Mouse (Mus musculus): ENCODE data around the gene Ccdc110. TPM values are rescaled to one million over a fixed set of nuclear protein-coding genes. Genes with fewer than 3 reads are reported as not detected.

Ccdc110 gene
- not detected in 2 replicates for polyA plus RNA-seq (2012; rRNA removed)

DNA sequence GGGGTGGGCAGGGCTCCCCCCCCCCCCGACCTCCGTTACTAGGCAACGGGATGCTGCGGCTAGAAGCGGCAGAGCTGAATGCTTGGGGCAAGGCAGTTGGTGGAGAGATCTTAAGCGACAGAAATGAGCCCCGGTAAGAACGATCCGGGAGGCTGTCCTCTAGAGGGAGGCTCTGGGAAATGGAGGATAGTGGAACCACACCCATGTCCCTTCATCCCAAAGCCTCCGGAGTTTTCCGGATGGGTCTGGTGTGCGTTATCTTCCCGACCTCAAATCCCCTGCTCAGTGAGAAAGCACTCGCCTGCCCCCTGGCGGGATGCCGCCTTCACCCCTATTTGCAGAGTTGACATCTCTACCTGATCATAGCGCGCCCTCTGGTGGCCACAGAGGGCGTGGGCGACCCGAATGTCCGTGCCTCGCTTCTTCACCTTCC, at the start of gene Ccdc110:
Ccdc110 (plus strand) TSS at position 38 of the 433 bp plus-strand sequence.

DNA sequence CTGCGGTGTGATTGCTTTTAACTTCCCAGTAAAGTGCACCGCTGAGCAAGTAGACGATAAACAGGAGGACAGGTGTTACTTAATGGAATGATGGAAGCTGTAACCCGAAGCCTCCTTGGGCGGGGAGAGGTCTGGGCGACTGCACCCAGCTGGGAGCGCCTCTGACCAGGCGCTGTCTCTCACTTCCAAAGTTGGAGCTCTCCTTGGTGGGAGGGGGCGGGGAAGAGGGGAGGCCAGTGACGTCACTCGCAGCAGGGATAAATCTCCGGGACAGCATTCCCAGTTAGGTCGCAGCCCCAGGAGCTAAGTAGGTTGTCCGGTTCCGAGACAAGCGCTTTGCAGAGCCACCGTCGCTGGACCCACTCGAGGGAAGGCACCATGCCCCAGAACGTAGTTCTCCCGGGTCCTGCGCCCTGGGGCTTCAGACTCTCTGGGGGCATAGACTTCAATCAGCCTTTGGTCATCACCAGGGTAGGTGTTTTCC, 49.2 kb upstream of the Ccdc110 start, which contains the start of gene Pdlim3:
Pdlim3 (plus strand) TSS at position 260 of the 484 bp plus-strand sequence.

DNA sequence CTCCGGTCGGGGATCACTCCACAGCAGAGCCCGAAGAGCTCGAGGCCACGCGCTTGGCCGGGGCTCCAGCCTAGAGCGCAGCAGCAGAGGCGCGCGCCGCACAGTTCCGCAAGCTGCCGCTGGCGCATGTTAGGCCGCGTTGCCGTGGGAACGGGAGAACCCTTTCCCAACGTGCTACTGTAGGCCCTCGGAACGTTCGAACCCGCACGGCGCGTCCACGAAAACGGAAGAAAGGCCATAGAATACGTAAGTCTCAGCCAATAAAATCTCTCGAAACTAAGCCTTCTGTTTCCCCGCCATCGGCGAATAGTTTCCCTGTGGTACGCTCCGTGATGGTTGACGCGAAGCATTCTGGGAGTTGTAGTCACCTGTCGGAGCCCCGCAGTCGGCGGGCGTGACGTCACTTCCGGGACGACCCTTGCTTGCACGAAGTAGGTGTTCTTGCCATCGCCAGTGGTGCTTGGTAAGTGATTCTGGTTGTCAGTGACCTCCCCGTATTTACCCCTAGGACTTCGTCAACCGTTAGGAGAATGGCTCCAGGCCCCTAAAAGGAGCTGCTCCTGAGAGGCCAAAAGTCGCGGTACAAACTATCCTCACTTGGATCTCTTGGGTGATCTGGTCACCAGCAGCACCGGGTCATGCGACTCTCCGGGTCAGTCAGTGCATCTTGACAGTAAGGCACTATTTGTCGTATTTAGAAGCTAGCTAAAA, 40.9 kb downstream of the Ccdc110 start, which contains the start of the genes 1700029J07Rik and Ufsp2:
1700029J07Rik (minus strand) TSS at position 127 of the 711 bp plus-strand sequence.
Ufsp2 (plus strand) TSS at position 403 of the 711 bp plus-strand sequence.

Other genes starting within 250 kb of the Ccdc110 start
- 1.7 and 2.0 TPM in 2 replicates for gene Pdlim3, start 49.2 kb upstream of the Ccdc110 start, polyA plus RNA-seq (2012; rRNA removed)
- 0.62 and 0.94 TPM in 2 replicates for gene 1700029J07Rik, start 40.6 kb downstream of the Ccdc110 start, polyA plus RNA-seq (2012; rRNA removed)
- 29.9 and 30.9 TPM in 2 replicates for gene Ufsp2, start 40.9 kb downstream of the Ccdc110 start, polyA plus RNA-seq (2012; rRNA removed)
- 0.22 and 0.31 TPM in 2 replicates for gene Lrp2bp, start 64.7 kb downstream of the Ccdc110 start, polyA plus RNA-seq (2012; rRNA removed)
- gene Ankrd37, start 71.1 kb downstream of the Ccdc110 start, polyA plus RNA-seq (2012; rRNA removed): 8.3 and 9.5 TPM in 2 replicates
- 3.6 and 4.0 TPM in 2 replicates for gene Cfap97, start 217.2 kb downstream of the Ccdc110 start, polyA plus RNA-seq (2012; rRNA removed)
- gene Snx25, start 217.5 kb downstream of the Ccdc110 start, polyA plus RNA-seq (2012; rRNA removed): 4.4 and 5.6 TPM in 2 replicates